In genomic region chr2:35783368-35783767, GRCm38 (mm10) we compare ENCODE assay signal across 24 mouse cellular contexts.
DNase-seq lines count a peak whose midpoint lies in the region; ATAC-seq and TF ChIP-seq lines count a peak whose summit lies in the region.
"Had no signal": no experiment of that assay in that cellular context is flagged by ENCODE, and none has a peak within 500 bp of the region (broad histone marks: within the 10 kb centered on the region; RNA-seq: fewer than 3 reads in every experiment).

No protein-coding gene starts in this region.

- H3K4me3 ChIP-seq in lung, embryonic 14.5 days (ENCODE audit: low read depth, low read length), result no peak overlapping the region
- H3K4me3 ChIP-seq in embryonic facial prominence, embryonic 10.5 days, result no peak overlapping the region
- H3K4me3 ChIP-seq in intestine, embryonic 14.5 days (ENCODE audit: low read depth, low read length), result no peak overlapping the region
- H3K4me3 ChIP-seq in midbrain, postnatal 0 days (ENCODE audit: low read depth, low read length), result no peak overlapping the region
- H3K4me3 ChIP-seq: liver, embryonic 12.5 days; megakaryocyte, embryonic 14.5 days; neural tube, embryonic 12.5 days had no signal

- no peaks in the 10 kb centered on the region for H3K27me3 ChIP-seq in lung, embryonic 14.5 days (ENCODE audit: insufficient read depth, low read length)
- H3K27me3 ChIP-seq in embryonic facial prominence, embryonic 10.5 days (replicated peaks; ENCODE audit: low read depth, poor library complexity, severe bottlenecking), result no peaks in the 10 kb centered on the region
- H3K27me3 ChIP-seq in intestine, embryonic 14.5 days (replicated peaks; ENCODE audit: control insufficient read depth, insufficient read depth, low read length), result no peaks in the 10 kb centered on the region
- H3K27me3 ChIP-seq in midbrain, postnatal 0 days (ENCODE audit: insufficient read depth, low read length), result no peaks in the 10 kb centered on the region
- H3K27me3 ChIP-seq: megakaryocyte, embryonic 14.5 days; neural tube, embryonic 12.5 days had no signal

- intact Hi-C loops in left cerebral cortex, postnatal 14 days (cut with DNase I), result no loop called here

- no peak overlapping the region for H3K27ac ChIP-seq in lung, embryonic 14.5 days (ENCODE audit: low read depth)
- H3K27ac ChIP-seq in embryonic facial prominence, embryonic 10.5 days (replicated peaks), result 0 out of 2 replicates have a peak overlapping the region, but pooled peaks have one; percentile 16
- H3K27ac ChIP-seq in intestine, embryonic 14.5 days (ENCODE audit: low read depth), result no peak overlapping the region
- H3K27ac ChIP-seq in midbrain, postnatal 0 days (ENCODE audit: low read depth, low read length), result no peak overlapping the region
- H3K27ac ChIP-seq: liver, embryonic 12.5 days; neural tube, embryonic 12.5 days had no signal

- H3K36me3 ChIP-seq in lung, embryonic 14.5 days (ENCODE audit: insufficient read depth), result no peaks in the 10 kb centered on the region
- H3K36me3 ChIP-seq in embryonic facial prominence, embryonic 10.5 days (replicated peaks), result no peaks in the 10 kb centered on the region
- no peaks in the 10 kb centered on the region for H3K36me3 ChIP-seq in intestine, embryonic 14.5 days (ENCODE audit: control insufficient read depth, insufficient read depth, low read length)
- no peaks in the 10 kb centered on the region for H3K36me3 ChIP-seq in midbrain, postnatal 0 days (ENCODE audit: insufficient read depth, low read length)
- H3K36me3 ChIP-seq: liver, embryonic 12.5 days; neural tube, embryonic 12.5 days had no signal

- no peaks in the 10 kb centered on the region for H3K4me1 ChIP-seq in lung, embryonic 14.5 days (ENCODE audit: insufficient read depth)
- H3K4me1 ChIP-seq in embryonic facial prominence, embryonic 10.5 days, result peaks cover 10% of the 10 kb centered on the region
- H3K4me1 ChIP-seq in intestine, embryonic 14.5 days (replicated peaks; ENCODE audit: control insufficient read depth, insufficient read depth, low read length), result no peaks in the 10 kb centered on the region
- H3K4me1 ChIP-seq in midbrain, postnatal 0 days (ENCODE audit: insufficient read depth, low read length), result no peaks in the 10 kb centered on the region
- H3K4me1 ChIP-seq: liver, embryonic 12.5 days had no signal

- peak; percentile 21; the same call in 1 of the 2 replicates for ATAC-seq in lung, embryonic 14.5 days (ENCODE audit: insufficient read depth)
- peak; percentile 47 for ATAC-seq in intestine, embryonic 14.5 days (replicated peaks; ENCODE audit: low FRiP score, low TSS enrichment, low read depth)
- ATAC-seq in midbrain, postnatal 0 days (ENCODE audit: low FRiP score), result peak; percentile 27; the same call in 1 of the 2 replicates
- ATAC-seq in inflammation-experienced regulatory T-cells, adult 6 months, result no peak
- ATAC-seq: activated CD4-positive, CD25-positive, alpha-beta regulatory T cell, adult 4 months; liver, embryonic 12.5 days had no signal

- TF ChIP-seq CTCF in lung, embryonic 14.5 days (IDR thresholded peaks at IDR 0.05; ENCODE audit: low read depth), result no peak
- TF ChIP-seq CTCF in midbrain, postnatal 0 days (IDR thresholded peaks at IDR 0.05), result no peak

- DNase-seq in lung, embryonic 14.5 days, result no peak
- no peak for DNase-seq in lung, postnatal 14 days
- DNase-seq in embryonic facial prominence, embryonic 10.5 days (ENCODE audit: low spot score), result no peak
- DNase-seq in intestine, embryonic 14.5 days (ENCODE audit: low spot score), result no peak
- DNase-seq in midbrain, postnatal 0 days (ENCODE audit: low spot score), result no peak
- no peak for DNase-seq in spleen, postnatal 36 days (ENCODE audit: low spot score in 2 of 2)
- no peak for DNase-seq in left cerebral cortex, postnatal 14 days (ENCODE audit: low spot score in 2 of 2)
- DNase-seq: adrenal gland, postnatal 10 days; cerebellum, adult 2 months; cerebellum, postnatal 36 days; embryo, embryonic 11 days; gastrocnemius, postnatal 14 days; heart, adult 11 months; kidney, adult 9 months; kidney, postnatal 14 days; lung, adult 2 months; lung, postnatal 36 days; right cerebral cortex, postnatal 4 days had no signal

- 43% methylated on average over 10 of the region's 10 CpGs for WGBS in lung, embryonic 14.5 days
- 71% methylated on average over 10 of the region's 10 CpGs for WGBS in embryonic facial prominence, embryonic 10.5 days
- WGBS in intestine, embryonic 14.5 days, result 51% methylated on average over 10 of the region's 10 CpGs
- 64% methylated on average over 10 of the region's 10 CpGs for WGBS in midbrain, postnatal 0 days

- no peak overlapping the region for H3K4me2 ChIP-seq in lung, embryonic 14.5 days
- no peak overlapping the region for H3K4me2 ChIP-seq in intestine, embryonic 14.5 days (ENCODE audit: low read length)
- H3K4me2 ChIP-seq in midbrain, postnatal 0 days (ENCODE audit: low read depth, low read length, poor library complexity, severe bottlenecking), result no peak overlapping the region
- H3K4me2 ChIP-seq: heart, embryonic 11.5 days; liver, embryonic 12.5 days; neural tube, embryonic 12.5 days had no signal

- H3K9ac ChIP-seq in lung, embryonic 14.5 days, result no peak overlapping the region
- no peak overlapping the region for H3K9ac ChIP-seq in intestine, embryonic 14.5 days (ENCODE audit: low read length)
- H3K9ac ChIP-seq in midbrain, postnatal 0 days (replicated peaks; ENCODE audit: low read length, poor library complexity, severe bottlenecking), result no peak overlapping the region
- H3K9ac ChIP-seq: liver, embryonic 12.5 days; neural tube, embryonic 12.5 days had no signal

- H3K9me3 ChIP-seq in lung, embryonic 14.5 days (ENCODE audit: low read depth, low read length), result no peaks in the 10 kb centered on the region
- no peaks in the 10 kb centered on the region for H3K9me3 ChIP-seq in embryonic facial prominence, embryonic 10.5 days
- no peaks in the 10 kb centered on the region for H3K9me3 ChIP-seq in intestine, embryonic 14.5 days (ENCODE audit: control insufficient read depth, low read length)
- no peaks in the 10 kb centered on the region for H3K9me3 ChIP-seq in midbrain, postnatal 0 days (ENCODE audit: low read length)
- H3K9me3 ChIP-seq: liver, embryonic 12.5 days; megakaryocyte, embryonic 14.5 days; neural tube, embryonic 12.5 days had no signal
